Mouse (Mus musculus) spleen, adult 10 weeks (tissue): ENCODE measurements around the gene Sec22a. TPM values are rescaled to one million over a fixed set of nuclear protein-coding genes. Genes with fewer than 3 reads are reported as not detected.

Experiments
- polyA plus RNA-seq: library from polyadenylated mRNA; stranded (reverse); fragments of 350-450 nt; fragmentation: Illumina TruSeq; extraction: RNeasy Lipid Tissue Mini Kit (QIAGEN cat#74804); gene quantifications from one replicate; pipeline ENCODE4 v1.2.3, GENCODE M21; 2015; ENCODE audit warnings: low replicate concordance; ENCODE audit not compliant: insufficient read depth

Sec22a gene
- polyA plus RNA-seq, result 15.0 TPM

GRCm38 (mm10) chr16:35363150-35364062 lies at the start of gene Sec22a:
Gene Sec22a (minus strand): TSS chr16:35363918.

Other genes with a start within 250 kb of the Sec22a start
- gene Adcy5, start 209.0 kb downstream of the Sec22a start, polyA plus RNA-seq, result 2.4 TPM
- gene Pdia5, start 127.0 kb upstream of the Sec22a start, polyA plus RNA-seq, result 11.7 TPM
- not detected for gene Sema5b, start 177.2 kb upstream of the Sec22a start, polyA plus RNA-seq